26 mouse cellular contexts compared by ENCODE assay signal in genomic region chr11:62193116-62193515, GRCm38 (mm10). TPM values are rescaled to one million over a fixed set of nuclear protein-coding genes. Genes with fewer than 3 reads are reported as not detected.
A peak's percentile ranks its signal among the peaks of the same experiment; 100 is the strongest.
DNase-seq lines count a peak whose midpoint lies in the region; TF ChIP-seq lines count a peak whose summit lies in the region.
"Had no signal": no experiment of that assay in that cellular context is flagged by ENCODE, and none has a peak within 500 bp of the region (broad histone marks: within the 10 kb centered on the region; RNA-seq: fewer than 3 reads in every experiment).

No protein-coding gene starts in this region.

- H3K27ac ChIP-seq in gastrocnemius, adult 2 months = no peak overlapping the region
- H3K27ac ChIP-seq in heart, embryonic 10.5 days = no peak overlapping the region
- H3K27ac ChIP-seq: forebrain, embryonic 12.5 days; heart, embryonic 13.5 days; intestine, embryonic 15.5 days; liver, embryonic 15.5 days; stomach, postnatal 0 days had no signal

- DNase-seq in gastrocnemius, adult 18-20 months (ENCODE audit: low spot score) = peak; percentile 24
- no peak for DNase-seq in gastrocnemius, adult 2 months
- peak; percentile 22 to 42 for DNase-seq in heart, adult 9 months (ENCODE audit: low spot score in 2 of 2)
- no peak for DNase-seq in heart, embryonic 10.5 days (ENCODE audit: low spot score)
- peak; percentile 21 for DNase-seq in R1 (ENCODE audit: low read depth, low spot score)
- DNase-seq in skeletal muscle tissue, adult 2 months (ENCODE audit: low read depth, low spot score) = peak; percentile 32
- DNase-seq in thymus, postnatal 10 days (ENCODE audit: low spot score in 2 of 2) = no peak
- DNase-seq: adrenal gland, adult 8-10 months; cerebellum, adult 8-10 months; cerebellum, postnatal 25 days; forebrain, postnatal 0 days; kidney, adult 8-10 months; kidney, postnatal 10 days; layer of hippocampus, adult 9-11 months; lung, embryonic 14.5 days; lung, postnatal 14 days; right cerebral cortex, adult 18-20 months; thymus, adult 18-20 months; thymus, postnatal 36 days had no signal

- WGBS in heart, embryonic 10.5 days = 91% methylated on average over 3 of the region's 3 CpGs

- H3K36me3 ChIP-seq in heart, embryonic 10.5 days = no peaks in the 10 kb centered on the region
- H3K36me3 ChIP-seq: forebrain, embryonic 12.5 days; heart, embryonic 13.5 days; intestine, embryonic 15.5 days; liver, embryonic 15.5 days had no signal

- intact Hi-C loops in gastrocnemius, adult 2 months (cut with DNase I) = no loop called here

- H3K4me1 ChIP-seq in heart, embryonic 10.5 days = no peaks in the 10 kb centered on the region
- H3K4me1 ChIP-seq: forebrain, embryonic 12.5 days; heart, embryonic 13.5 days; intestine, embryonic 15.5 days had no signal

- TF ChIP-seq CTCF in gastrocnemius, adult 2 months (IDR thresholded peaks at IDR 0.05) = no peak

- no peak overlapping the region for H3K4me3 ChIP-seq in gastrocnemius, adult 2 months
- no peak overlapping the region for H3K4me3 ChIP-seq in heart, embryonic 10.5 days
- H3K4me3 ChIP-seq: erythroblast, embryonic 14.5 days; forebrain, embryonic 12.5 days; heart, embryonic 13.5 days; intestine, embryonic 15.5 days; liver, embryonic 15.5 days had no signal

- H3K9me3 ChIP-seq in heart, embryonic 10.5 days = no peaks in the 10 kb centered on the region
- H3K9me3 ChIP-seq: forebrain, embryonic 12.5 days; heart, embryonic 13.5 days; intestine, embryonic 15.5 days; liver, embryonic 15.5 days had no signal

- H3K27me3 ChIP-seq in heart, embryonic 10.5 days (ENCODE audit: insufficient read depth, poor library complexity, severe bottlenecking) = no peaks in the 10 kb centered on the region
- H3K27me3 ChIP-seq: forebrain, embryonic 12.5 days; heart, embryonic 13.5 days; intestine, embryonic 15.5 days; liver, embryonic 15.5 days had no signal

RNA-seq across cellular contexts. Expression of gene Adora2b, which starts 55.7 kb away (rescaled TPM):
- under 1 TPM; 0.43 to 0.84 TPM for total RNA-seq in gastrocnemius, adult 18-20 months (2021)
- total RNA-seq in gastrocnemius, adult 2 months (2021) = under 1 TPM; 0.26 to 0.95 TPM
- 0.79 and 1.7 TPM in 2 replicates for polyA plus RNA-seq in heart, embryonic 10.5 days (2016; fragmentation: Nextera tagmentation; extraction: Ambion mirVana)
- total RNA-seq: liver, adult 2 months had no signal

Comparison
In these comparisons a context has a peak if more than half of its experiments do, and no peak if none do; other contexts are left out.
1. DNase-seq: peak in gastrocnemius, adult 18-20 months (single experiment), heart, adult 9 months (2 of 2), R1 (single experiment) and skeletal muscle tissue, adult 2 months (single experiment); none in gastrocnemius, adult 2 months (single experiment), heart, embryonic 10.5 days (single experiment) and thymus, postnatal 10 days (0 of 2).